Mouse (Mus musculus): Measurements from ENCODE around the gene Tmed4. TPM values are rescaled to one million over a fixed set of nuclear protein-coding genes. Genes with fewer than 3 reads are reported as not detected.

Gene Tmed4
- polyA plus RNA-seq, 1 experiment from 2014 or later, result 104 TPM

GRCm38 (mm10) chr11:6294632-6295031 is 20.0 kb upstream of the Tmed4 start:
- Histone ChIP-seq H3K4me1 (peaks cover 5% of the 10 kb centered on the region; the same call in 1 of the 2 replicates), H3K4me3 (no peak overlapping the region), H3K27ac (no peak overlapping the region), H3K27me3 (no peaks in the 10 kb centered on the region), H3K4me2 (no peak overlapping the region), H3K36me3 (peaks cover 24% of the 10 kb centered on the region), H3K9me3 (no peaks in the 10 kb centered on the region), H3K9ac (no peak overlapping the region)
- 91% methylated on average over 4 of the region's 4 CpGs for WGBS
- ATAC-seq (ENCODE audit: insufficient number of reproducible peaks, low FRiP score, low TSS enrichment, low read depth), result no peak

GRCm38 (mm10) chr11:6293601-6294000 is 18.9 kb upstream of the Tmed4 start:
- H3K27me3 ChIP-seq, result no peaks in the 10 kb centered on the region
- peaks cover 5% of the 10 kb centered on the region; the same call in 1 of the 2 replicates for H3K4me1 ChIP-seq
- H3K9ac ChIP-seq, result no peak overlapping the region
- H3K4me3 ChIP-seq, result no peak overlapping the region
- no peaks in the 10 kb centered on the region for H3K9me3 ChIP-seq
- H3K36me3 ChIP-seq, result peaks cover 17% of the 10 kb centered on the region
- WGBS, result 91% methylated on average over 2 of the region's 2 CpGs
- no peak for ATAC-seq (ENCODE audit: insufficient number of reproducible peaks, low FRiP score, low TSS enrichment, low read depth)
- H3K4me2 ChIP-seq, result no peak overlapping the region
- no peak overlapping the region for H3K27ac ChIP-seq

- Histone ChIP-seq H3K9ac (no peak overlapping the region), H3K27ac (peak overlapping the region; percentile 93; the same call in 1 of the 2 replicates), H3K4me2 (peak overlapping the region; percentile 68; the same call in 1 of the 2 replicates), H3K4me1 (peaks cover 5% of the 10 kb centered on the region; the same call in 1 of the 2 replicates), H3K9me3 (no peaks in the 10 kb centered on the region), H3K4me3 (peak overlapping the region; percentile 91), H3K36me3 (peaks cover 11% of the 10 kb centered on the region), H3K27me3 (no peaks in the 10 kb centered on the region)
- 94% methylated on average over 4 of the region's 4 CpGs for WGBS
- ATAC-seq (ENCODE audit: insufficient number of reproducible peaks, low FRiP score, low TSS enrichment, low read depth), result no peak
Observed at GRCm38 (mm10) chr11:6292988-6293349, 18.3 kb upstream of the Tmed4 start.

- WGBS, result 16% methylated on average over 33 of the region's 33 CpGs
- H3K27me3 ChIP-seq, result no peaks in the 10 kb centered on the region
- peak overlapping the region; percentile 77 for H3K9ac ChIP-seq
- peaks cover 5% of the 10 kb centered on the region for H3K36me3 ChIP-seq
- peaks cover 5% of the 10 kb centered on the region; the same call in 1 of the 2 replicates for H3K4me1 ChIP-seq
- H3K9me3 ChIP-seq, result no peaks in the 10 kb centered on the region
- peak; percentile 66 for ATAC-seq (ENCODE audit: insufficient number of reproducible peaks, low FRiP score, low TSS enrichment, low read depth)
- peak overlapping the region; percentile 68 for H3K4me2 ChIP-seq
- H3K4me3 ChIP-seq, result peak overlapping the region; percentile 91
- H3K27ac ChIP-seq, result peak overlapping the region; percentile 93
Observed at GRCm38 (mm10) chr11:6292116-6292987, 17.7 kb upstream of the Tmed4 start.

- Histone ChIP-seq H3K4me3 (peak within 1 kb of the TSS; percentile 91), H3K4me1 (peaks cover 5% of the 10 kb centered on the region; the same call in 1 of the 2 replicates), H3K9me3 (no peaks in the 10 kb centered on the region), H3K27me3 (no peaks in the 10 kb centered on the region), H3K36me3 (no peaks in the 10 kb centered on the region), H3K4me2 (peak within 1 kb of the TSS; percentile 68), H3K9ac (peak within 1 kb of the TSS; percentile 77), H3K27ac (peak within 1 kb of the TSS; percentile 93)
- WGBS, result under 1% methylated on average over 77 of the region's 77 CpGs
- peak; percentile 98 for ATAC-seq (ENCODE audit: insufficient number of reproducible peaks, low FRiP score, low TSS enrichment, low read depth)
Observed at GRCm38 (mm10) chr11:6291401-6292115, 16.9 kb upstream of the Tmed4 start, which contains the start of gene Ogdh. Gene Ogdh, plus strand, starts transcription at chr11:6291633.

GRCm38 (mm10) chr11:6290883-6291282 is 16.2 kb upstream of the Tmed4 start:
- 33% methylated on average over 3 of the region's 3 CpGs for WGBS
- Histone ChIP-seq H3K27me3 (no peaks in the 10 kb centered on the region), H3K4me2 (peak overlapping the region; percentile 68), H3K36me3 (no peaks in the 10 kb centered on the region), H3K4me1 (peaks cover 5% of the 10 kb centered on the region; the same call in 1 of the 2 replicates), H3K9ac (peak overlapping the region; percentile 77; the same call in 1 of the 2 replicates), H3K27ac (peak overlapping the region; percentile 93), H3K9me3 (no peaks in the 10 kb centered on the region), H3K4me3 (peak overlapping the region; percentile 91)
- no peak for ATAC-seq (ENCODE audit: insufficient number of reproducible peaks, low FRiP score, low TSS enrichment, low read depth)

GRCm38 (mm10) chr11:6290138-6290537 is 15.5 kb upstream of the Tmed4 start:
- ATAC-seq (ENCODE audit: insufficient number of reproducible peaks, low FRiP score, low TSS enrichment, low read depth), result no peak
- H3K36me3 ChIP-seq, result no peaks in the 10 kb centered on the region
- H3K4me3 ChIP-seq, result no peak overlapping the region
- H3K9me3 ChIP-seq, result no peaks in the 10 kb centered on the region
- no peak overlapping the region for H3K27ac ChIP-seq
- H3K4me2 ChIP-seq, result no peak overlapping the region
- H3K27me3 ChIP-seq, result no peaks in the 10 kb centered on the region
- no peak overlapping the region for H3K9ac ChIP-seq
- WGBS, result 88% methylated on average over 3 of the region's 3 CpGs
- H3K4me1 ChIP-seq, result peaks cover 5% of the 10 kb centered on the region; the same call in 1 of the 2 replicates

GRCm38 (mm10) chr11:6282940-6283339 is 8.3 kb upstream of the Tmed4 start:
- no peak overlapping the region for H3K4me2 ChIP-seq
- 73% methylated on average over 3 of the region's 3 CpGs for WGBS
- ATAC-seq (ENCODE audit: insufficient number of reproducible peaks, low FRiP score, low TSS enrichment, low read depth), result no peak
- H3K27ac ChIP-seq, result no peak overlapping the region
- H3K4me3 ChIP-seq, result no peak overlapping the region
- no peaks in the 10 kb centered on the region for H3K27me3 ChIP-seq
- H3K9me3 ChIP-seq, result peaks cover 4% of the 10 kb centered on the region; the same call in 1 of the 2 replicates
- H3K36me3 ChIP-seq, result no peaks in the 10 kb centered on the region
- no peaks in the 10 kb centered on the region for H3K4me1 ChIP-seq
- no peak overlapping the region for H3K9ac ChIP-seq

GRCm38 (mm10) chr11:6276466-6276865 is 1.8 kb upstream of the Tmed4 start:
- no peak overlapping the region for H3K4me3 ChIP-seq
- H3K9ac ChIP-seq, result no peak overlapping the region
- H3K36me3 ChIP-seq, result peaks cover 8% of the 10 kb centered on the region
- no peak overlapping the region for H3K4me2 ChIP-seq
- no peak for ATAC-seq (ENCODE audit: insufficient number of reproducible peaks, low FRiP score, low TSS enrichment, low read depth)
- H3K9me3 ChIP-seq, result peaks cover 4% of the 10 kb centered on the region; the same call in 1 of the 2 replicates
- 79% methylated on average over 3 of the region's 3 CpGs for WGBS
- H3K27me3 ChIP-seq, result no peaks in the 10 kb centered on the region
- peaks cover 14% of the 10 kb centered on the region for H3K4me1 ChIP-seq
- H3K27ac ChIP-seq, result no peak overlapping the region

- peaks cover 14% of the 10 kb centered on the region for H3K4me1 ChIP-seq
- peaks cover 18% of the 10 kb centered on the region for H3K36me3 ChIP-seq
- H3K9me3 ChIP-seq, result no peaks in the 10 kb centered on the region
- peak overlapping the region; percentile 81 for H3K4me2 ChIP-seq
- peak overlapping the region; percentile 47; the same call in 1 of the 2 replicates for H3K27ac ChIP-seq
- WGBS, result 28% methylated on average over 7 of the region's 7 CpGs
- peak overlapping the region; percentile 80 for H3K4me3 ChIP-seq
- peak overlapping the region; percentile 90 for H3K9ac ChIP-seq
- no peak for ATAC-seq (ENCODE audit: insufficient number of reproducible peaks, low FRiP score, low TSS enrichment, low read depth)
- H3K27me3 ChIP-seq, result no peaks in the 10 kb centered on the region
Observed at GRCm38 (mm10) chr11:6275094-6275484, 419 bp upstream of the Tmed4 start.

GRCm38 (mm10) chr11:6273607-6274006 is 1.1 kb downstream of the Tmed4 start:
- H3K27ac ChIP-seq, result no peak overlapping the region
- WGBS, result 58% methylated on average over 11 of the region's 11 CpGs

More at GRCm38 (mm10) chr11:6273607-6274006, 1.1 kb downstream of the Tmed4 start:
- Histone ChIP-seq H3K27me3 (no peaks in the 10 kb centered on the region), H3K4me1 (peaks cover 14% of the 10 kb centered on the region), H3K9me3 (no peaks in the 10 kb centered on the region), H3K9ac (peak overlapping the region; percentile 90), H3K4me2 (peak overlapping the region; percentile 81), H3K4me3 (peak overlapping the region; percentile 80), H3K36me3 (peaks cover 18% of the 10 kb centered on the region)
- ATAC-seq (ENCODE audit: insufficient number of reproducible peaks, low FRiP score, low TSS enrichment, low read depth), result no peak

All from limb, embryonic 15.5 days (tissue).